Mouse (Mus musculus): ENCODE data around the gene Map3k10. TPM values are rescaled to one million over a fixed set of nuclear protein-coding genes. Genes with fewer than 3 reads are reported as not detected.
"Not testable (repeated sequence)": the region's sequence is repeated elsewhere in the genome, so short reads cannot be mapped to it uniquely, and the experiment has no call there.

Gene Map3k10
- polyA plus RNA-seq, 1 experiment from 2014 or later: 6.8 TPM

DNA sequence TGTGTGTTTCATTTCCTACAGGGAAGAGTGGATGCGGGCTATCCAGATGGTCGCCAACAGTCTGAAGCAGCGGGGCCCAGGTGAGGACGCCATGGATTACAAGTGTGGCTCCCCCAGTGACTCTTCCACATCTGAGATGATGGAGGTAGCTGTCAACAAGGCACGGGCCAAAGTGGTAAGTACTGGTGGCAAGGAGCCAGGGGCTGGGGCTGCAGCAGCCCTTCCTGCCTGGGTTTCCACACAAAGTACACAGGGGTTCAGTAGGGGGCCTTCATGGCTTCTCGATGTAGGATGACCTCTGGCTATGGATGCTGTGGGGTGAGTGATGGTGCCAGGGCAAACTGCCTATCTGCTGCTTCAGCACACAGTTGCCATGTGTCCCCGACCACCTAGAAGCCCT is 45.6 kb downstream of the Map3k10 start:
- H3K27ac ChIP-seq (replicated peaks; ENCODE audit: low read depth, low read length); H3K9ac ChIP-seq (ENCODE audit: low read length); H3K4me2 ChIP-seq (ENCODE audit: low read depth, severe bottlenecking); H3K4me3 ChIP-seq (ENCODE audit: low read depth, low read length); ATAC-seq (ENCODE audit: insufficient number of reproducible peaks, low FRiP score, low TSS enrichment, low read depth); H3K4me1 ChIP-seq (ENCODE audit: control insufficient read depth, insufficient read depth, low read length); H3K27me3 ChIP-seq (ENCODE audit: control insufficient read depth, insufficient read depth, low read length); H3K9me3 ChIP-seq (ENCODE audit: control insufficient read depth, low read length); DNase-seq (ENCODE audit: low spot score): not testable (repeated sequence)
- WGBS: 91% methylated on average over 7 of the region's 7 CpGs
- peaks cover 31% of the 10 kb centered on the region for H3K36me3 ChIP-seq (ENCODE audit: control insufficient read depth, insufficient read depth, low read length)

DNA sequence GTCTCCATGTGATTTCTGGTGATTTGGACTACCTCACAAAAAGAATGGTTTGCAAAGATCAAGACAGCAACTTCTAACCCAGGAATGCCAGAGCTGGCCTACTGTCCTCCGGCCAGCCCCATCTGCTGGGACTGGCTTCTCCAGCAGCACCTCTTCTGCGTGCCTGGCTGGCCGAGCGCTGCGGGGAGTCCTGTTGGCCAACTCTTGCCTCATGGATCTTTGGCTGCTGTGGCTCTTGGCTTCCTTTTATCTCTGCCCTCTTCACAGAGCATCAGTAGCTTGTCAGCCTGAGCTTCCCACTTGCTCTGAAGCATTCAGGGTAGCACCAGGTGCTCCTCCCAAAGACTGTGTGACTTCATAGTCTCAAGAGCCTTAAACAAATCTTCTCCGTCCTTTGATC is 46.2 kb downstream of the Map3k10 start:
- no peak overlapping the region for H3K9ac ChIP-seq (ENCODE audit: low read length)
- 96% methylated on average over 6 of the region's 6 CpGs for WGBS
- H3K36me3 ChIP-seq (ENCODE audit: control insufficient read depth, insufficient read depth, low read length): peaks cover 30% of the 10 kb centered on the region
- H3K27ac ChIP-seq (replicated peaks; ENCODE audit: low read depth, low read length): no peak overlapping the region
- ATAC-seq (ENCODE audit: insufficient number of reproducible peaks, low FRiP score, low TSS enrichment, low read depth) (no peak), DNase-seq (ENCODE audit: low spot score) (no peak)
- H3K4me2 ChIP-seq (ENCODE audit: low read depth, severe bottlenecking): no peak overlapping the region
- no peak overlapping the region for H3K4me3 ChIP-seq (ENCODE audit: low read depth, low read length)
- no peaks in the 10 kb centered on the region for H3K9me3 ChIP-seq (ENCODE audit: control insufficient read depth, low read length)
- H3K4me1 ChIP-seq (ENCODE audit: control insufficient read depth, insufficient read depth, low read length): no peaks in the 10 kb centered on the region
- no peaks in the 10 kb centered on the region for H3K27me3 ChIP-seq (ENCODE audit: control insufficient read depth, insufficient read depth, low read length)

DNA sequence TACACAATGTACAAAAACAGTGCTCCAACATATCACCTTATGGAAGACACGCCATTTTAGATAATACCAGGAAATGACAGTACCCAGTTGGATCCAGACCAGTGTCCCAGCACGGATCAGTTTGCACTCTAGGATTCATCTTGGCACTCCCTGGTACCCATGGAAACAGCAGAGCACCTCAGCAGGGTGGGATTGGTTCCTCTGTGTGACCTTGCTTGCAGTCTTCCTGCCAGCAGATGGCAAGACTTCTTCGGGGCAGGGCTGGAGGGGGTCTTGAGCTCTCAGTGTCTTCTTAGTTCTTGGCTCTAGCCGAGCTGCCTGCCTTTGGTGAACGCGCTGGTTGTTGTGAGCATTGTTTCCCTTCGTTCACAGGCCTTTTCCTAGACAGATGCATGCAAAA is 46.7 kb downstream of the Map3k10 start:
- H3K27me3 ChIP-seq (ENCODE audit: control insufficient read depth, insufficient read depth, low read length): no peaks in the 10 kb centered on the region
- no peak for DNase-seq (ENCODE audit: low spot score)
- H3K9ac ChIP-seq (ENCODE audit: low read length): no peak overlapping the region
- H3K9me3 ChIP-seq (ENCODE audit: control insufficient read depth, low read length): no peaks in the 10 kb centered on the region
- no peak for ATAC-seq (ENCODE audit: insufficient number of reproducible peaks, low FRiP score, low TSS enrichment, low read depth)
- H3K36me3 ChIP-seq (ENCODE audit: control insufficient read depth, insufficient read depth, low read length): peaks cover 26% of the 10 kb centered on the region
- no peaks in the 10 kb centered on the region for H3K4me1 ChIP-seq (ENCODE audit: control insufficient read depth, insufficient read depth, low read length)
- no peak overlapping the region for H3K4me3 ChIP-seq (ENCODE audit: low read depth, low read length)
- H3K4me2 ChIP-seq (ENCODE audit: low read depth, severe bottlenecking): no peak overlapping the region
- H3K27ac ChIP-seq (replicated peaks; ENCODE audit: low read depth, low read length): no peak overlapping the region
- WGBS: 92% methylated on average over 7 of the region's 7 CpGs

DNA sequence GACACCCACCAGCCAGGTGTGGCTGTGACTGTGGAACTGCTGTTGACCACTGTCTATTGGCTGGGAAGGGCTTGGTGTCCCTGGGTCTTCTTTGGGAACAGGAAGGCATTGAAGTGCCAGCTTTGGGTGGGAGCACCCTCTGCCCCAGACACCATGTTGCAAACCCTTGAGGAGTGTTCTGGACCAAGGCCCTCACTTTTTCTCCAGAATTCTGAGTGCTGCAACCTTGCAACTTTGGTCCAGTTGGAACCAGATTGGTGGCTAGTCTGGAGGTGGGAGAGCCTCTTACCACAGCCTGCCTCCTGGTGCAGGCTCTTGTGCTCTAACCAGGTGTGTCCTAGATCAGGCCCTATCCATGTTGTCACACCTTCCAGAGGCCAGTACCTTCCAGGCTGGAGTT is 49.4 kb downstream of the Map3k10 start:
- ATAC-seq (ENCODE audit: insufficient number of reproducible peaks, low FRiP score, low TSS enrichment, low read depth) (no peak), DNase-seq (ENCODE audit: low spot score) (no peak)
- H3K9me3 ChIP-seq (ENCODE audit: control insufficient read depth, low read length): no peaks in the 10 kb centered on the region
- H3K36me3 ChIP-seq (ENCODE audit: control insufficient read depth, insufficient read depth, low read length): peaks cover 23% of the 10 kb centered on the region
- no peaks in the 10 kb centered on the region for H3K27me3 ChIP-seq (ENCODE audit: control insufficient read depth, insufficient read depth, low read length)
- no peaks in the 10 kb centered on the region for H3K4me1 ChIP-seq (ENCODE audit: control insufficient read depth, insufficient read depth, low read length)
- H3K27ac ChIP-seq (replicated peaks; ENCODE audit: low read depth, low read length): no peak overlapping the region
- H3K4me3 ChIP-seq (ENCODE audit: low read depth, low read length): no peak overlapping the region
- no peak overlapping the region for H3K4me2 ChIP-seq (ENCODE audit: low read depth, severe bottlenecking)
- no peak overlapping the region for H3K9ac ChIP-seq (ENCODE audit: low read length)

DNA sequence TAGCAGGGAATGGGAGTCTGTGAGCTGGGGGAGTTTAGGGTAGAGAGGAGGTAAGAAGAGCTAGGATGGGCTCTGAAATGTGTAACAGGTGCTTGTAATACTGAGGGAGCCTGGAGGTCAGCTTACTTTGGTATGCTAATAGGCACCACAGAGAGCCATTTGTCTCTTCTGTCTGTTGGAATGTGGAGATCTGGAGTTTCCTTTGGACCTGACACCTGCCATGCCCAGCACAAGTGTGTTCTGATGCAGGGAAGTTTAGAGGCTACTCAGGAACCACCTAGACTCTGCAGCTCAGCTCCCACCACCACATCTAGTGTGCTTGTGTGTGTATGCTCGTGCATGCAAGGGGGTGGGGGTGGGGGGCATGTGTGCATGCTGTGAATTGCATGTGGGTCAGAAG is 52.2 kb downstream of the Map3k10 start:
- Histone ChIP-seq H3K4me2 (ENCODE audit: low read depth, severe bottlenecking) (no peak overlapping the region), H3K4me1 (ENCODE audit: control insufficient read depth, insufficient read depth, low read length) (no peaks in the 10 kb centered on the region), H3K36me3 (ENCODE audit: control insufficient read depth, insufficient read depth, low read length) (peaks cover 18% of the 10 kb centered on the region), H3K9ac (ENCODE audit: low read length) (no peak overlapping the region), H3K4me3 (ENCODE audit: low read depth, low read length) (no peak overlapping the region), H3K9me3 (ENCODE audit: control insufficient read depth, low read length) (no peaks in the 10 kb centered on the region), H3K27me3 (ENCODE audit: control insufficient read depth, insufficient read depth, low read length) (no peaks in the 10 kb centered on the region), H3K27ac (replicated peaks; ENCODE audit: low read depth, low read length) (no peak overlapping the region)
- ATAC-seq (ENCODE audit: insufficient number of reproducible peaks, low FRiP score, low TSS enrichment, low read depth) (no peak), DNase-seq (ENCODE audit: low spot score) (no peak)
- 85% methylated on average over 1 of the region's 1 CpGs for WGBS

DNA sequence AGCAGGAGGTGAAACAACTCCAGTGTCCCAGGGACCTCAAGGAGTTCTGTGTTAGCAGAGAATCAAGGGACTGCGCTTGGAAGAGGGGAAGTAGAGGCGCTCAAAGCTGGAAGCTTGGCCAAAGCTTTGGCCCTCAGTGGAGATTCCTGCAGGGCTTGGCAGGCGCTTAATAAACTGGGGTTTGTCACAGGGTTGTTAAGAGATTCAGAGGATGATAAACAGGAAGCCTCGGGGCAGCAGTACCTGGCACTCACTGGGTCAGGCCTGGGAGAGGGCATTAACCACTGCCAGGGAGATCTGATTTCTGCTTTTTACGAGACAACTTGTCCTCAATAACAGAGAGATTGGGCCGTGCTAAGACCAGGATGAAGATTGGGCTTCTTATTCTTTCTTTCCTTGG is 53.4 kb downstream of the Map3k10 start:
- ATAC-seq (ENCODE audit: insufficient number of reproducible peaks, low FRiP score, low TSS enrichment, low read depth): no peak
- no peak overlapping the region for H3K9ac ChIP-seq (ENCODE audit: low read length)
- no peak for DNase-seq (ENCODE audit: low spot score)
- WGBS: 73% methylated on average over 6 of the region's 6 CpGs
- H3K4me3 ChIP-seq (ENCODE audit: low read depth, low read length): no peak overlapping the region
- no peak overlapping the region for H3K27ac ChIP-seq (replicated peaks; ENCODE audit: low read depth, low read length)
- no peaks in the 10 kb centered on the region for H3K27me3 ChIP-seq (ENCODE audit: control insufficient read depth, insufficient read depth, low read length)
- H3K4me2 ChIP-seq (ENCODE audit: low read depth, severe bottlenecking): no peak overlapping the region
- H3K4me1 ChIP-seq (ENCODE audit: control insufficient read depth, insufficient read depth, low read length): no peaks in the 10 kb centered on the region
- peaks cover 13% of the 10 kb centered on the region for H3K36me3 ChIP-seq (ENCODE audit: control insufficient read depth, insufficient read depth, low read length)
- no peaks in the 10 kb centered on the region for H3K9me3 ChIP-seq (ENCODE audit: control insufficient read depth, low read length)

DNA sequence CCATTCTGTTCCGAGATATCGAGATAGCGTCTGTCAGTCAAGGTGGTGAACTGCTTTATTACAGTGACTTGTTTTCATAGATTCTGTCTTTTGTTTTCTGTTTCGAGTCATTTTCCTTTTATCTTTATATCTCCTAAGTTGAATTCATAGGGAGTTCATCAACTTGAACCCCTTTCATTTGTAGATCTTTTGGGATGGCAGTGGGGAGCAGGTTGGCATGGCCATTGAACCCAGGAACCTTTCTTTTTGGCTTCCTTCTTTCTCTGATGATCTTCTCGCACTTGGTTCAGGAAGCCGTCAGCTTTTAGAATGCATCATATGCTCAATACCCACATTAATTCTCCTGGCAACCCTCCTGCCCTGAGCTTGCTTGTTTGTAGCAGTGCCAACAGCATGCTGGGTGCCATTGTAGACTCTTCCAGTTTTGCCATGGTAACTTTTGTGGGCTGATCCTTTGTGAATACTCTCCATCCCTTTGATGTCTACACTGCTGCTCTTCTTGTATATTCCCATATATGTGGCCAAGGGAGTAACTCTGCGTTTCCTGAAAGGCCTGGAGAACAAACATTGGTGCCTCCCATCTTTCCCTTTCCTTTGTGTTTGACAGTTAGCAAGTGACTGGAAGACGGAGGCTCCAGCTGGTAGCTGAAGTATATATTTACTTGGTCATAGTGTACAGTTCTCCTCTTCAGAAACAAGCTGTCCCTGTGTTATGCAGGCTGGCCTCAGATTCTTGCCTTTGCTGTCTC is 60.5 kb downstream of the Map3k10 start:
- WGBS: 93% methylated on average over 8 of the region's 8 CpGs
- Histone ChIP-seq H3K4me1 (ENCODE audit: control insufficient read depth, insufficient read depth, low read length) (no peaks in the 10 kb centered on the region), H3K27ac (replicated peaks; ENCODE audit: low read depth, low read length) (no peak overlapping the region), H3K27me3 (ENCODE audit: control insufficient read depth, insufficient read depth, low read length) (no peaks in the 10 kb centered on the region), H3K4me2 (ENCODE audit: low read depth, severe bottlenecking) (no peak overlapping the region), H3K9ac (ENCODE audit: low read length) (no peak overlapping the region), H3K4me3 (ENCODE audit: low read depth, low read length) (no peak overlapping the region), H3K36me3 (ENCODE audit: control insufficient read depth, insufficient read depth, low read length) (peaks cover 15% of the 10 kb centered on the region; the same call in 1 of the 2 replicates), H3K9me3 (ENCODE audit: control insufficient read depth, low read length) (no peaks in the 10 kb centered on the region)
- DNase-seq (ENCODE audit: low spot score) (no peak), ATAC-seq (ENCODE audit: insufficient number of reproducible peaks, low FRiP score, low TSS enrichment, low read depth) (no peak)

DNA sequence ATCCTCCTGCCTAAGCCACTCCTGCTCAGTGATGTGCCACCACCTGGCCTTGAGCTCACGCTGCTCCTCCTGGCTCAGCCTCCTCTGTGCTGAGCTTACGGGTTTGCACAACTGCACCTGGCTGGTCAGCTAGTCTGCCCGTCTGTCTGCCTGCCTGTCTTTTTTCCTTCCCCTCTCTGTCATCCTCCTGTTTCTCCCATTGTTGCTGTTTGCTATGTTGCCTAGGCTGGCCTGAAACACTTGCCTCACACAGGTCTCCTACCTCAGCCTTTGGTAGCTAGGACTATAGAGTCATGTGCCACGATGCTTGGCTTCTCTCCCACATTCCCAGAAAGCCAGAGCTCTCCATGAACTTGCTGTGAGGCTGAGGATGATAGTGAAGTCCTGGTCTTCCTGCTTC is 61.5 kb downstream of the Map3k10 start:
- ATAC-seq (ENCODE audit: insufficient number of reproducible peaks, low FRiP score, low TSS enrichment, low read depth) (no peak), DNase-seq (ENCODE audit: low spot score) (no peak)
- no peak overlapping the region for H3K4me3 ChIP-seq (ENCODE audit: low read depth, low read length)
- no peaks in the 10 kb centered on the region for H3K9me3 ChIP-seq (ENCODE audit: control insufficient read depth, low read length)
- H3K36me3 ChIP-seq (ENCODE audit: control insufficient read depth, insufficient read depth, low read length): peaks cover 13% of the 10 kb centered on the region
- H3K4me2 ChIP-seq (ENCODE audit: low read depth, severe bottlenecking): no peak overlapping the region
- no peaks in the 10 kb centered on the region for H3K27me3 ChIP-seq (ENCODE audit: control insufficient read depth, insufficient read depth, low read length)
- no peak overlapping the region for H3K27ac ChIP-seq (replicated peaks; ENCODE audit: low read depth, low read length)
- H3K4me1 ChIP-seq (ENCODE audit: control insufficient read depth, insufficient read depth, low read length): no peaks in the 10 kb centered on the region
- H3K9ac ChIP-seq (ENCODE audit: low read length): no peak overlapping the region
- WGBS: 85% methylated on average over 4 of the region's 4 CpGs

DNA sequence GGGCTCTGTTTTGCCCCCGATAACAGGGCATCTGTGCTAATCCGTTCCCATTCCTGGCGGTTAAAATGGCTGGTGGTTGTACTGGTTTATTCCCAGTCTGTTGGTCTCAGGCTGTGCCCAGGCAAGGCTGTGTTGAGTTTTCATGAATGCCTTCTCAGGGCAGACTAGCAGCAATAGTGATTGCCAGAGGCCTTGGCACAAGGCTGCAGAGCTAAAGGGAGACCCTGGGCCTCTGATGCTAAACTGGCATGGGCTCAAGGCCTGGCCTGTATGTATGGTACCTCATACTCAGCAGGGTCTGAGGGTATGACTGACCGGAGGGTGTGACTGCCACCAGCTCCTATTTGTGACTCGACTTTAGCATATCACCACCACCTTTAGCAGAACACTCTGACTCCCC is 63.5 kb downstream of the Map3k10 start:
- Histone ChIP-seq H3K36me3 (ENCODE audit: control insufficient read depth, insufficient read depth, low read length) (peaks cover 8% of the 10 kb centered on the region), H3K4me1 (ENCODE audit: control insufficient read depth, insufficient read depth, low read length) (peaks cover 8% of the 10 kb centered on the region), H3K27me3 (ENCODE audit: control insufficient read depth, insufficient read depth, low read length) (no peaks in the 10 kb centered on the region), H3K4me2 (ENCODE audit: low read depth, severe bottlenecking) (no peak overlapping the region), H3K9ac (ENCODE audit: low read length) (no peak overlapping the region), H3K9me3 (ENCODE audit: control insufficient read depth, low read length) (no peaks in the 10 kb centered on the region), H3K27ac (replicated peaks; ENCODE audit: low read depth, low read length) (no peak overlapping the region), H3K4me3 (ENCODE audit: low read depth, low read length) (no peak overlapping the region)
- ATAC-seq (ENCODE audit: insufficient number of reproducible peaks, low FRiP score, low TSS enrichment, low read depth): no peak
- 92% methylated on average over 5 of the region's 5 CpGs for WGBS
- no peak for DNase-seq (ENCODE audit: low spot score)
